Mouse (Mus musculus): ENCODE measurements around the gene Tmcc3. TPM values are rescaled to one million over a fixed set of nuclear protein-coding genes. Genes with fewer than 3 reads are reported as not detected.
A peak's percentile ranks its signal among the peaks of the same experiment; 100 is the strongest.
"Not testable (repeated sequence)": the region's sequence is repeated elsewhere in the genome, so short reads cannot be mapped to it uniquely, and the experiment has no call there.

The Tmcc3 gene
- polyA plus RNA-seq, 1 experiment from 2014 or later = 7.2 TPM

- H3K4me3 ChIP-seq = no peak overlapping the region
- no peaks in the 10 kb centered on the region for H3K36me3 ChIP-seq
- ATAC-seq (ENCODE audit: insufficient number of reproducible peaks, insufficient read depth, low FRiP score, low TSS enrichment) = no peak
- H3K9me3 ChIP-seq = no peaks in the 10 kb centered on the region
- 87% methylated on average over 3 of the region's 3 CpGs for WGBS
- no peak overlapping the region for H3K27ac ChIP-seq
- H3K4me2 ChIP-seq (replicated peaks) = no peak overlapping the region
- H3K9ac ChIP-seq = no peak overlapping the region
- H3K27me3 ChIP-seq = no peaks in the 10 kb centered on the region
- peaks cover 8% of the 10 kb centered on the region for H3K4me1 ChIP-seq
These were observed 269.6 kb downstream of the Tmcc3 start for GRCm38 (mm10) chr10:94581384-94581783.

DNA sequence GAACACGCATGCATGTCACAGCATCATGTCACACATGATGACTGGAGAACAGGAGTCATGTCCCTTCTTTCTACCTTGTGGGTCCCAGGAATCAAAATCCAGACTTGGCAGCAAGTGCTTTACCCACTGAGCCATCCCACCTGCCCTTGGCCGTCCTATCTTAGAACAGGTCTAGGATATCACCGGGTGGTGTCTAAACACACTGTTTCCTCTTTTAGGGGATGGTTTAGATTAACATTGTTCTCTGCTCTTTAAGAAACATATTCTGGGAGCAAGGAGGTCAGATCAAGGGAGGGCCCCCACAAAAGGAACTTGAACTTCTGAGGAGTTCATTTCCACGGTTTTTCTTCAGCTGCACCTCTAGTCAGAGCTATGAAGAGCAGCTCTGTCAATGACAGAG, 272.0 kb downstream of the Tmcc3 start:
- Histone ChIP-seq H3K4me2 (replicated peaks) (no peak overlapping the region), H3K4me1 (peaks cover 5% of the 10 kb centered on the region), H3K27ac (no peak overlapping the region), H3K9me3 (no peaks in the 10 kb centered on the region), H3K36me3 (no peaks in the 10 kb centered on the region), H3K4me3 (no peak overlapping the region), H3K9ac (no peak overlapping the region), H3K27me3 (no peaks in the 10 kb centered on the region)
- ATAC-seq (ENCODE audit: insufficient number of reproducible peaks, insufficient read depth, low FRiP score, low TSS enrichment) = no peak
- WGBS = 62% methylated on average over 4 of the region's 4 CpGs

GRCm38 (mm10) chr10:94584851-94585359, 273.2 kb downstream of the Tmcc3 start:
- Histone ChIP-seq H3K27me3 (no peaks in the 10 kb centered on the region), H3K36me3 (no peaks in the 10 kb centered on the region), H3K4me2 (replicated peaks) (no peak overlapping the region), H3K27ac (no peak overlapping the region), H3K4me1 (peaks cover 5% of the 10 kb centered on the region), H3K9me3 (no peaks in the 10 kb centered on the region), H3K4me3 (no peak overlapping the region), H3K9ac (no peak overlapping the region)
- ATAC-seq (ENCODE audit: insufficient number of reproducible peaks, insufficient read depth, low FRiP score, low TSS enrichment) = no peak
- 71% methylated on average over 17 of the region's 17 CpGs for WGBS

DNA sequence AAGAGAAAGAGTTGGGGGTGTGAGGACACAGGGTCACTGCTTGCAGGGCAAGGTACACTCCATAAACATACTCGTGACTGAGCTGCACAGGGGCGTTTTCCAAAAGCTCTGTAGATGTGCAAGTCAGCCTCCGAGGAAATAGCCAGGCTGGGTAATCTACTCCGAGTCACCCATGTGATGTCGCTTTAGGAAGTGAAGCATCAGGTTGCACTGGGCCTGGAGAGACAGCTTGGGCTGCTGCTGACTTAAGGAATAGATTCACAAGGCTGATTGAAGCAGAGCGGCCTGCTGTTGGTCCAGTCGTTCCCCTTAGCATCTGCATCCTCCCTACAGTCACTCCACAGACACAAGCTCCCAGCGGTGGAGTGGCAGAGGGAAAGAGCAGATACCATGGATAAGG, 274.1 kb downstream of the Tmcc3 start:
- no peak overlapping the region for H3K4me2 ChIP-seq (replicated peaks)
- no peak overlapping the region for H3K4me3 ChIP-seq
- H3K4me1 ChIP-seq = peaks cover 5% of the 10 kb centered on the region
- WGBS = 38% methylated on average over 8 of the region's 8 CpGs
- H3K36me3 ChIP-seq = no peaks in the 10 kb centered on the region
- no peaks in the 10 kb centered on the region for H3K9me3 ChIP-seq
- no peaks in the 10 kb centered on the region for H3K27me3 ChIP-seq
- no peak overlapping the region for H3K27ac ChIP-seq
- ATAC-seq (ENCODE audit: insufficient number of reproducible peaks, insufficient read depth, low FRiP score, low TSS enrichment) = no peak
- H3K9ac ChIP-seq = no peak overlapping the region

- Histone ChIP-seq H3K4me3 (no peak overlapping the region), H3K9me3 (no peaks in the 10 kb centered on the region), H3K36me3 (no peaks in the 10 kb centered on the region), H3K4me1 (peaks cover 5% of the 10 kb centered on the region), H3K27me3 (no peaks in the 10 kb centered on the region), H3K4me2 (replicated peaks) (no peak overlapping the region), H3K9ac (no peak overlapping the region), H3K27ac (no peak overlapping the region)
- no peak for ATAC-seq (ENCODE audit: insufficient number of reproducible peaks, insufficient read depth, low FRiP score, low TSS enrichment)
- 84% methylated on average over 5 of the region's 5 CpGs for WGBS
These were observed 277.2 kb downstream of the Tmcc3 start for GRCm38 (mm10) chr10:94588976-94589375.

- no peak overlapping the region for H3K4me3 ChIP-seq
- no peak overlapping the region for H3K4me2 ChIP-seq (replicated peaks)
- 87% methylated on average over 9 of the region's 9 CpGs for WGBS
These were observed 284.0 kb downstream of the Tmcc3 start for GRCm38 (mm10) chr10:94595705-94596104.

DNA sequence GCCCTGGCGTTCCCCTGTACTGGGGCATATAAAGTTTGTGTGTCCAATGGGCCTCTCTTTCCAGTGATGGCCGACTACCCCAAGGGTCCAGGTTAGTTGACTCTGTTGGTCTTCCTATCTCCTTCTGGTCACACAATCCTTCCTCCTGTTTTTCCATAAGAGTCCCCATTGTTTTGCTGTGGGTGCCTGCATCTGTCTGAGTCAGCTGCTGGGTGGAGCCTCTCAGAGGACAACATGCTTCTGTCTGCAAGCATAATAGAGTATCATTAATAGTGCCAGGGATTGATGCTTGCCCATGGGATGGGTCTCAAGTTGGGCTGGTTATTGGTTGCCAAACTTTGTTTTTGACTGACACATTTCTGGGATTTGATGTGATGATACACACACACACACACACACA, 288.1 kb downstream of the Tmcc3 start:
- not testable (repeated sequence) for H3K27ac ChIP-seq; H3K9ac ChIP-seq; H3K4me1 ChIP-seq; H3K27me3 ChIP-seq; H3K9me3 ChIP-seq; H3K4me2 ChIP-seq (replicated peaks); H3K36me3 ChIP-seq; H3K4me3 ChIP-seq; ATAC-seq (ENCODE audit: insufficient number of reproducible peaks, insufficient read depth, low FRiP score, low TSS enrichment)
- WGBS = 85% methylated on average over 2 of the region's 2 CpGs

More at GRCm38 (mm10) chr10:94595705-94596104, 284.0 kb downstream of the Tmcc3 start:
- H3K9me3 ChIP-seq = no peaks in the 10 kb centered on the region
- H3K27ac ChIP-seq = no peak overlapping the region
- H3K4me1 ChIP-seq = no peaks in the 10 kb centered on the region
- H3K27me3 ChIP-seq = no peaks in the 10 kb centered on the region
- H3K36me3 ChIP-seq = no peaks in the 10 kb centered on the region
- no peak for ATAC-seq (ENCODE audit: insufficient number of reproducible peaks, insufficient read depth, low FRiP score, low TSS enrichment)
- H3K9ac ChIP-seq = no peak overlapping the region

- Histone ChIP-seq H3K36me3 (no peaks in the 10 kb centered on the region), H3K9me3 (no peaks in the 10 kb centered on the region), H3K4me3 (no peak overlapping the region), H3K4me2 (replicated peaks) (no peak overlapping the region), H3K4me1 (no peaks in the 10 kb centered on the region), H3K27ac (no peak overlapping the region), H3K9ac (no peak overlapping the region), H3K27me3 (no peaks in the 10 kb centered on the region)
- 89% methylated on average over 6 of the region's 6 CpGs for WGBS
- no peak for ATAC-seq (ENCODE audit: insufficient number of reproducible peaks, insufficient read depth, low FRiP score, low TSS enrichment)
These were observed 289.3 kb downstream of the Tmcc3 start for GRCm38 (mm10) chr10:94601034-94601433.

GRCm38 (mm10) chr10:94605491-94605890, 293.7 kb downstream of the Tmcc3 start:
- no peaks in the 10 kb centered on the region for H3K27me3 ChIP-seq
- no peaks in the 10 kb centered on the region for H3K36me3 ChIP-seq
- no peaks in the 10 kb centered on the region for H3K9me3 ChIP-seq
- H3K4me3 ChIP-seq = no peak overlapping the region
- ATAC-seq (ENCODE audit: insufficient number of reproducible peaks, insufficient read depth, low FRiP score, low TSS enrichment) = no peak
- H3K27ac ChIP-seq = no peak overlapping the region
- no peak overlapping the region for H3K9ac ChIP-seq
- 88% methylated on average over 4 of the region's 4 CpGs for WGBS
- H3K4me1 ChIP-seq = no peaks in the 10 kb centered on the region
- no peak overlapping the region for H3K4me2 ChIP-seq (replicated peaks)

DNA sequence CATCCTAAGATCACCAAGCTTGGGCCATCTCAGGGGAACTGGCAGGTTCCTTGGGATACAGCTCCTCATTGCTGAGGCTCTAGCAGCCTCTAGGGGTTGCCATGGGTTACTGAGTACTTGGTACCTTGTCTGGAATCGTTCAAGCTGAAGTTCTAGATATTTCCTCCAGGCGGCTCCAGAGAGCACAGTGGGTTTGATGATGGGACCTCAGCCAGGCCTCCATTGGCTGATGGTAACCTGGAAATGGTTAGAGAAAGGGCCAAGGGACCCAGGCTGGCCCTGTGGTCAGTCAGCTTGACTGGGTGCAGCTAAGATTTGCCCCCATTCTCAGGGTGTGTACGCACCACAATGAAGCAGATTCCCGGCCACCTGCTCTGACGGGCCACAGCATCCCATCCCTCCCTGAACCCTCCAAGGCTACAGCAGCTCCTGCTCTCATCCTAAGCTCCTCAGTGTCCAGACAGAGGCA, 297.6 kb downstream of the Tmcc3 start:
- H3K4me3 ChIP-seq = no peak overlapping the region

DNA sequence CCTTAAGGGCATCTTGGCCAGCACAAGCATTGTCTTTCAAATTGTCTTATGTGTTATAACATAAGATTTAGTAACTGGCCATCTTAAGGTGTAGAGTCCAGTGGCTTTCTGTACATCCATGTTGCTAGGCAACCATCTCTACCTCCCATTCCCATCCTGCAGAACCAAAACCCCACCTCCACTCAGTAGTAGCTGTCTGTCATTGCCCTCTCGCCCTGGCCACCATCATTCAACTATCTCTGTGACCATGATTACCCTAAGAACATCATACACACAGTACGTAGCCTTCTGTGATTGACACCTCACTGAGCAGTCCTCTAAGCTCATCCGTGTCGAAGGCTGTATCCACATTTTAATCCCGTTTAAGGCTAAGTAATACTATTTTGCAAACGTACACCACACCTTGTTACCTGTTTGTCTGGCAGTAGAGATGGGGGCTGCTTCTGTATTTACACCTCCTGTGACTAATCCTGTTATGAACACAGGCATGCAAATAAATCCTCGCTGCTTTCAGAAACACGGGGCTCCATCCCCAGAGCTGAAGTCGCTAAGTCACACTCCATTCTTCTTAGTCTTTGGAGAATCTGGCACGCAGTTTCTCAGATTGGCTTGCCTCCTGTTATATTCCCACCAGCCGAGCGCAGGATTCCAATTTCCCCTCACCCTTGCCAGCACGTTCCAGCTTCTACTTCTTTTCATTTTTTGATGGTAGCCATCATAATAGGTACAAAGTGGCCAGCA, 299.6 kb downstream of the Tmcc3 start:
- no peaks in the 10 kb centered on the region for H3K27me3 ChIP-seq
- H3K36me3 ChIP-seq = no peaks in the 10 kb centered on the region
- no peaks in the 10 kb centered on the region for H3K4me1 ChIP-seq
- H3K9ac ChIP-seq = no peak overlapping the region
- H3K4me2 ChIP-seq (replicated peaks) = no peak overlapping the region
- H3K27ac ChIP-seq = no peak overlapping the region
- ATAC-seq (ENCODE audit: insufficient number of reproducible peaks, insufficient read depth, low FRiP score, low TSS enrichment) = no peak
- no peaks in the 10 kb centered on the region for H3K9me3 ChIP-seq
- no peak overlapping the region for H3K4me3 ChIP-seq
- 73% methylated on average over 13 of the region's 13 CpGs for WGBS

More for the DNA sequence above, 297.6 kb downstream of the Tmcc3 start:
- Histone ChIP-seq H3K4me1 (no peaks in the 10 kb centered on the region), H3K9me3 (no peaks in the 10 kb centered on the region), H3K4me2 (replicated peaks) (no peak overlapping the region), H3K27ac (no peak overlapping the region), H3K36me3 (no peaks in the 10 kb centered on the region), H3K9ac (no peak overlapping the region), H3K27me3 (no peaks in the 10 kb centered on the region)
- 0 out of 2 replicates have a peak, but pooled peaks have one; percentile 35 for ATAC-seq (ENCODE audit: insufficient number of reproducible peaks, insufficient read depth, low FRiP score, low TSS enrichment)
- 57% methylated on average over 5 of the region's 5 CpGs for WGBS

DNA sequence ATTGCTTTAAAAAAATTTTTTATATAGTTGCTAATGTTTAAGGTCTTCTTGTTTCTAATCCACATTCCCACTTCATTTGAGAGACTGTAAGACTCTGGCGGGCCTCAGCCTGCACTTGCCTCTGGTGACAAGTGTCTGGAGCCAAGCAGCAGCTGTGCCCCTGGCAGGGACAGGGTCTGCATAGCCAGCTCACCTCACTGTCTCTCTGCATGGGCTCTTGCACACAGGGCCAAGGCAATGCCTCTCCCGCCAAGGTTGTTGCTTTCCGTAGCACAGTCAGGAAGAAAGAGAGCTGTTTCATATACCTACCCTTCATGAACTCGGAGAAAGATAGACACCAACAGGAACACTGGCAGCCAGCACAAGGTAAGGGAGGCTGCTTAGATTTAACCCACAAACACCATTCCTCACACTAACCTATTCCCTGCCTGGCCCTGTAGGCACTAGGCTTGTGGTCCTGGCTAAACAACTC, 300.3 kb downstream of the Tmcc3 start:
- H3K4me3 ChIP-seq = no peak overlapping the region
- H3K27ac ChIP-seq = no peak overlapping the region
- no peak for ATAC-seq (ENCODE audit: insufficient number of reproducible peaks, insufficient read depth, low FRiP score, low TSS enrichment)
- no peaks in the 10 kb centered on the region for H3K9me3 ChIP-seq
- no peak overlapping the region for H3K9ac ChIP-seq
- no peaks in the 10 kb centered on the region for H3K4me1 ChIP-seq
- no peaks in the 10 kb centered on the region for H3K36me3 ChIP-seq
- no peaks in the 10 kb centered on the region for H3K27me3 ChIP-seq
- H3K4me2 ChIP-seq (replicated peaks) = no peak overlapping the region
- WGBS = 84% methylated on average over 4 of the region's 4 CpGs
